Mouse (Mus musculus): ENCODE measurements around the gene Ppm1k. TPM values are rescaled to one million over a fixed set of nuclear protein-coding genes. Genes with fewer than 3 reads are reported as not detected.
"Not testable (repeated sequence)": the region's sequence is repeated elsewhere in the genome, so short reads cannot be mapped to it uniquely, and the experiment has no call there.

The Ppm1k gene
- polyA plus RNA-seq, 1 experiment from 2014 or later, result 7.8 TPM

- Histone ChIP-seq H3K9me3 (no peaks in the 10 kb centered on the region), H3K27ac (replicated peaks) (no peak overlapping the region), H3K4me3 (no peak overlapping the region), H3K36me3 (no peaks in the 10 kb centered on the region), H3K9ac (replicated peaks) (no peak overlapping the region), H3K27me3 (no peaks in the 10 kb centered on the region), H3K4me1 (no peaks in the 10 kb centered on the region), H3K4me2 (replicated peaks) (no peak overlapping the region)
- ATAC-seq (replicated peaks), result no peak
- WGBS, result 88% methylated on average over 2 of the region's 2 CpGs
Observed at GRCm38 (mm10) chr6:57526933-57527332, 8.3 kb downstream of the Ppm1k start.

DNA sequence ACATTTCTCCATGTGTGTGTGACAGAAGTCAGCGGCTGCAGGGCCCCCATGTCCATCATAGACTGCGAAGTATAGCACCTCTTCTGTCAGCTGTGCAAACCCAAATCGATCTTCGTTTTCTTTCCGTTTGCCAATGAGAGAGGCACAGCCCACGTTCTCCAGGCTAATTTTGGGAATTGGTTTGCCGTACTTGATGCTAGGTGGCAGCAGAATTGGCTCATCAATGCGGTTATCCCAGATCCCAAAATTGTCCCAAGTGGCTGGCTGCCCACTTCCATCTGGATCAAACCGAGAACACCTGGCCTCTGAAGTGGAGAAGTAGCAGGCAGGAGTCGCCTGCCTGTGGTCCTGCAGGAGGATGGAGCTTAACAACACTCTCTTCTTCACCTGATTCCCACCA, 10.5 kb downstream of the Ppm1k start:
- no peaks in the 10 kb centered on the region for H3K36me3 ChIP-seq

GRCm38 (mm10) chr6:57520749-57521652, 14.3 kb downstream of the Ppm1k start:
- WGBS, result 83% methylated on average over 10 of the region's 10 CpGs
- Histone ChIP-seq H3K4me2 (replicated peaks) (no peak overlapping the region), H3K27ac (replicated peaks) (no peak overlapping the region), H3K36me3 (no peaks in the 10 kb centered on the region; the same call in 1 of the 2 replicates), H3K9me3 (no peaks in the 10 kb centered on the region), H3K27me3 (no peaks in the 10 kb centered on the region), H3K4me3 (no peak overlapping the region), H3K9ac (replicated peaks) (no peak overlapping the region), H3K4me1 (no peaks in the 10 kb centered on the region)
- ATAC-seq (replicated peaks), result no peak

More for the DNA sequence above, 10.5 kb downstream of the Ppm1k start:
- Histone ChIP-seq H3K4me3 (no peak overlapping the region), H3K9me3 (no peaks in the 10 kb centered on the region), H3K4me1 (no peaks in the 10 kb centered on the region), H3K4me2 (replicated peaks) (no peak overlapping the region), H3K9ac (replicated peaks) (no peak overlapping the region), H3K27ac (replicated peaks) (no peak overlapping the region), H3K27me3 (no peaks in the 10 kb centered on the region)
- no peak for ATAC-seq (replicated peaks)
- WGBS, result 89% methylated on average over 10 of the region's 10 CpGs

GRCm38 (mm10) chr6:57514035-57514374, 21.3 kb downstream of the Ppm1k start:
- ATAC-seq (replicated peaks), result no peak
- Histone ChIP-seq H3K36me3 (peaks cover 20% of the 10 kb centered on the region; the same call in 1 of the 2 replicates), H3K9me3 (no peaks in the 10 kb centered on the region), H3K4me2 (replicated peaks) (no peak overlapping the region), H3K4me1 (no peaks in the 10 kb centered on the region), H3K9ac (replicated peaks) (no peak overlapping the region), H3K27me3 (no peaks in the 10 kb centered on the region), H3K27ac (replicated peaks) (no peak overlapping the region), H3K4me3 (no peak overlapping the region)
- 75% methylated on average over 4 of the region's 4 CpGs for WGBS

DNA sequence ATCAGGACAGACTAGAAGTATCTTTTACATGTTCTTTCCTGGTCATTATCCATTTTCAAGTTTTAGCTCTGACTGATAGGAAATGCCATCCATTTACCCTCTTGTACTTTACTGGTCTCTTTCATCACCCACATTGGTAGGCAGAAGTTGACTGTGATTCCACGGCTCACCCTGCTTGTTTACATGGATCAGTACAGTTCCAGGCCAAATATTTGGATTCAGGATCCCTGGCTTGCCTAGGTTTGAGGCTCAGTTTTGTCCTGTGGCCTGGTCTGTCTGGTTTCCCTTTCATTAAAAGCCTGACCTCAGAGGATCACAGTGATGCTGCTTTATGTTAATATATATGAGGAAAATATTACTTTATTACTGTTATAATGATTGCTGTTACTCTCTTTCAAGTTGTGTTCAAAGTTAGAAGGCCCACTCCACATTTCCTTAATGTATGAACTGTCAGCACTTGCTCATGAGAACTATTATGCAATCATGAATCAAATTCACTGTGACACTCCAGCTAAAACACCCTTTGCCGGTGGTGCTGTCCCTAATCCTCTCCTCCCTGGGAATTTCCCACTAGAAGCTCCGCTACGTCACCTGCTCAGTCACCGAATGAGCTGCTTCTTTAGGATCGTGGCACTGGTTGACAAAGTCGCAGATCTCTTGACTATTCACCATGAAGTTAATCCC, 21.8 kb downstream of the Ppm1k start:
- Histone ChIP-seq H3K27ac (replicated peaks) (no peak overlapping the region), H3K4me3 (no peak overlapping the region), H3K4me2 (replicated peaks) (no peak overlapping the region), H3K9ac (replicated peaks) (no peak overlapping the region), H3K36me3 (peaks cover 20% of the 10 kb centered on the region; the same call in 1 of the 2 replicates), H3K9me3 (no peaks in the 10 kb centered on the region), H3K27me3 (no peaks in the 10 kb centered on the region), H3K4me1 (no peaks in the 10 kb centered on the region)
- ATAC-seq (replicated peaks), result no peak
- WGBS, result 80% methylated on average over 7 of the region's 7 CpGs

- Histone ChIP-seq H3K4me2 (replicated peaks) (no peak overlapping the region), H3K9ac (replicated peaks) (no peak overlapping the region), H3K9me3 (no peaks in the 10 kb centered on the region), H3K36me3 (peaks cover 20% of the 10 kb centered on the region; the same call in 1 of the 2 replicates), H3K27me3 (no peaks in the 10 kb centered on the region), H3K4me1 (no peaks in the 10 kb centered on the region), H3K4me3 (no peak overlapping the region), H3K27ac (replicated peaks) (no peak overlapping the region)
- no peak for ATAC-seq (replicated peaks)
- WGBS, result 79% methylated on average over 5 of the region's 5 CpGs
Observed at GRCm38 (mm10) chr6:57511899-57512298, 23.4 kb downstream of the Ppm1k start.

DNA sequence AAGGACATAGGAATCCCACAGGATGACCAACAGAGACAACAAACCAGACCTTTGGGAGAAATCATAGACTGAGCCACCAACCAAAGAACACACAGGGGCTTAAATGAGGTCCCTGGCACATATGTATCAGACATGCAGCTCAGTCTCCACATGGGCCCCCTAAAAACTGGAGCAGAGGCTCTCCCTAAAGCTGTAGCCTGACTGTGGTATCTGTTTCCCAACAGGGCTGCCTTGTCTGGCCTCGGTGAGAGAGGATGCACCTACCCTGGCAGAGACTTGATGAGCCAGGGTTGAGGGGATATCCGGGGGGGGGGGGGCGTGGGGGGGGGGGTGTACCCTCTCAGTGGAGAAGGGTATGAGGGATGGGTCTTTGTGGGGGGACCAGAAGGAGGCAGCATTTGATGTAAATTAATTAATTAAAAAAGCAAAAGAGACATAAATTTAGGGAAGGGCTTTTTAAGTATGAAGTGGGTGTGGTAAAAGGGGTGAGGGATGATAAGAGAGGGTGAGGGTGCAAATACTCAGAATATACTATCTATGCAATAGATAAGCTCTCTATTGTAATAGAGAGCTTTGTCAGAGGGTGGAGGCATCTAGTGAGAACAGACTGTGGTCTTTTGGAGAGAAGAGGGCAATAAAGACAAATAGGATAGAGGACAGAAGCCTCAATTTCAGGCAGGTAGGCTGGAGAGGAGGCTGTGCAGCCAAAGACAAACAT, 31.4 kb downstream of the Ppm1k start:
- Histone ChIP-seq H3K4me2 (replicated peaks) (no peak overlapping the region), H3K9ac (replicated peaks) (no peak overlapping the region), H3K27me3 (no peaks in the 10 kb centered on the region), H3K27ac (replicated peaks) (no peak overlapping the region), H3K4me1 (no peaks in the 10 kb centered on the region), H3K9me3 (no peaks in the 10 kb centered on the region), H3K4me3 (no peak overlapping the region), H3K36me3 (no peaks in the 10 kb centered on the region)
- no peak for ATAC-seq (replicated peaks)
- 100% methylated on average over 1 of the region's 3 CpGs for WGBS

DNA sequence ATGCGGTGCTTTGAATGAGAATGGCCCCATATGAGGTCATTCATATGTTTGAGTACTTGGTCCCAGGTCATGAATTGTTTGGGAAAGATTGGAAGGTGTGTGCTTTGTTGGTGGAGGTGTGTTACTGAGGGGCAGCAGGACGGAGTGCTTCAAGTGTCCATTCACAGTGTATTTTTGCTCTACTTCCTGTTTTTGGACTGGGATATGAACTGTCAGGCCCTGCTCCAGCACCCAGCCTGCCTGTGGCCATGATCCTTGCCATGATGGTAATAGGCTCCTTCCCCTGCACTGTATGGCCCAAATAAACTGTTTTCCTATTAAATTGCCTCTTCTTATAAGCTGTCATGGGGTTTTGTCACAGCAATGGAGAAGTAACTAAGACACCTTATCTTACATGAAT, 36.1 kb downstream of the Ppm1k start:
- H3K4me2 ChIP-seq (replicated peaks), result no peak overlapping the region
- H3K9me3 ChIP-seq, result no peaks in the 10 kb centered on the region
- H3K27me3 ChIP-seq, result no peaks in the 10 kb centered on the region
- 79% methylated on average over 2 of the region's 2 CpGs for WGBS
- no peaks in the 10 kb centered on the region for H3K4me1 ChIP-seq
- no peak overlapping the region for H3K9ac ChIP-seq (replicated peaks)
- ATAC-seq (replicated peaks), result no peak
- no peak overlapping the region for H3K4me3 ChIP-seq
- H3K27ac ChIP-seq (replicated peaks), result no peak overlapping the region
- H3K36me3 ChIP-seq, result no peaks in the 10 kb centered on the region

DNA sequence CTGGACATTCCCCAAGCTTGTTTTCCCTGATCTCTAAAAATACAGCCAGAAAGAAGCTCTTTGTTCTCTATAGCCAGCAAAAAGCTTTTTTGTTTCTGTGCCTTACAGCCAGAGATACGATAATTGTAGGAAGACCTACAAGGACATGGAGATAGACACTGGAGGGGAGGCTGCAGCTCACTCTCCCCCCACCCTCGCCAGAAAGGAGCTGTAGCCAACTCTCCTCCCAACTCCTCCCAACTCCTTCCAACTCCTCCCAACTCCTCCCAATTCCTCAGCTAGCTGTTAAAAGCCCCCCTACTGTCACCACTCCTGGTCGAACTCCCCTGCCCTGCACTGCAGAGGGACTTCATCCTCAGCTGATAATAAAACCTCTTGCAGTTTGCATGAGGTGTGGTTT, 67.1 kb downstream of the Ppm1k start:
- H3K9ac ChIP-seq (replicated peaks); H3K4me1 ChIP-seq; H3K27ac ChIP-seq (replicated peaks); H3K4me2 ChIP-seq (replicated peaks); H3K4me3 ChIP-seq; H3K36me3 ChIP-seq; H3K9me3 ChIP-seq; H3K27me3 ChIP-seq; ATAC-seq (replicated peaks): not testable (repeated sequence)
- WGBS, result 26% methylated on average over 3 of the region's 3 CpGs

Other genes starting within 250 kb of the Ppm1k start
- not detected in 2 replicates for gene Vmn1r16, start 206.0 kb downstream of the Ppm1k start, polyA plus RNA-seq (2015; fragmentation: Nextera tagmentation; extraction: Ambion mirVana)
- gene Vmn1r17, start 171.7 kb downstream of the Ppm1k start, polyA plus RNA-seq (2015; fragmentation: Nextera tagmentation; extraction: Ambion mirVana), result not detected in 2 replicates
- gene Vmn1r18, start 139.7 kb downstream of the Ppm1k start, polyA plus RNA-seq (2015; fragmentation: Nextera tagmentation; extraction: Ambion mirVana), result not detected in 2 replicates
- not detected in 2 replicates for gene Vmn1r19, start 131.7 kb downstream of the Ppm1k start, polyA plus RNA-seq (2015; fragmentation: Nextera tagmentation; extraction: Ambion mirVana)
- gene Vmn1r20, start 106.5 kb downstream of the Ppm1k start, polyA plus RNA-seq (2015; fragmentation: Nextera tagmentation; extraction: Ambion mirVana), result not detected in 2 replicates
- 1.6 and 2.4 TPM in 2 replicates for gene Herc6, start 45.5 kb upstream of the Ppm1k start, polyA plus RNA-seq (2015; fragmentation: Nextera tagmentation; extraction: Ambion mirVana)
- gene Pyurf, start 156.6 kb upstream of the Ppm1k start, polyA plus RNA-seq (2015; fragmentation: Nextera tagmentation; extraction: Ambion mirVana), result 9.2 and 10.8 TPM in 2 replicates
- gene Lancl2, start 167.1 kb upstream of the Ppm1k start, polyA plus RNA-seq (2015; fragmentation: Nextera tagmentation; extraction: Ambion mirVana), result 80.7 and 86.1 TPM in 2 replicates